Mouse (Mus musculus) liver, adult 2 months (tissue): Measurements from ENCODE around the gene Mthfd1l.

Source experiments
- CTCF ChIP-seq: fragments of 200-500 bp; IDR thresholded peaks from 2 replicates; pipeline ENCODE4 v1.5.1; 2011; ENCODE audit warnings: low read depth, low read length, control low read depth
- POLR2A ChIP-seq: fragments of 200-500 bp; IDR thresholded peaks from 2 replicates; pipeline ENCODE4 v1.6.1; 2011; ENCODE audit warnings: low read length, control low read depth; ENCODE audit not compliant: insufficient read depth; ENCODE audit errors: extremely low read depth

- no peak for TF ChIP-seq CTCF
- TF ChIP-seq POLR2A = no peak
These were observed 105.4 kb downstream of the Mthfd1l start for GRCm38 (mm10) chr10:4078220-4078840.
